Mouse (Mus musculus): ENCODE results near the gene Syk. TPM values are rescaled to one million over a fixed set of nuclear protein-coding genes. Genes with fewer than 3 reads are reported as not detected.

Syk gene
- polyA plus RNA-seq, 1 experiment from 2014 or later: 3.7 TPM

DNA sequence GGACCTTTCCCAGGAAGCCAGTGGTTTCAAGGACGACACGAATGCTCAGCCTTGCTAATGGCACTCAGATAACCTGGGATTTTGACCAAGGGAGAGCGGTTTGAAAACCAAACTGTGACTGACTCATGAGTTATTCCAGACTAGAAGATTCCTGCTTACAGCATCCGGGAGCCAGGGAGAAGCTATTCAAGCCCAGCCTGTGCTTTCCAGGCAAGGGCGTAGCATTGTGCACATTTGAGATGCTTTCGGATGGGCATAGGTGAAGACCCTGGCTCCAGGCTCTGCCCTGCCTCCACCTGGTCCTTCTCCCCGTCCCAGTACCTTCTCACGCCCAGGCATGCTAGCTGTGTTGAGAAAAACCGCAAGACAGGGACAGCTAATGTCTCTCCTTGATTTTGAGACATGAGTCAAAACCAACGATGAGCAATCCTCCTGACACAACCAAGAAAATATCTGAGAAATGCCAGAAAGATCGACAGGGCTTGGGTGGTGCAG, 76.2 kb downstream of the Syk start:
- Histone ChIP-seq H3K4me3 (no peak overlapping the region), H3K36me3 (no peaks in the 10 kb centered on the region), H3K4me2 (no peak overlapping the region), H3K4me1 (no peaks in the 10 kb centered on the region), H3K9ac (no peak overlapping the region), H3K27ac (no peak overlapping the region), H3K27me3 (peaks cover 6% of the 10 kb centered on the region), H3K9me3 (no peaks in the 10 kb centered on the region)
- no peak for ATAC-seq (ENCODE audit: insufficient number of reproducible peaks, insufficient read depth, low FRiP score, low TSS enrichment, low read depth)
- WGBS: 77% methylated on average over 11 of the region's 11 CpGs

GRCm38 (mm10) chr13:52669889-52670288, 86.9 kb downstream of the Syk start:
- ATAC-seq (ENCODE audit: insufficient number of reproducible peaks, insufficient read depth, low FRiP score, low TSS enrichment, low read depth): no peak
- no peaks in the 10 kb centered on the region for H3K9me3 ChIP-seq

GRCm38 (mm10) chr13:52673272-52673671, 90.3 kb downstream of the Syk start:
- no peak for ATAC-seq (ENCODE audit: insufficient number of reproducible peaks, insufficient read depth, low FRiP score, low TSS enrichment, low read depth)
- 43% methylated on average over 4 of the region's 4 CpGs for WGBS

More at GRCm38 (mm10) chr13:52669889-52670288, 86.9 kb downstream of the Syk start:
- no peak overlapping the region for H3K4me2 ChIP-seq
- peaks cover 11% of the 10 kb centered on the region; the same call in 1 of the 2 replicates for H3K4me1 ChIP-seq
- no peaks in the 10 kb centered on the region for H3K36me3 ChIP-seq
- 63% methylated on average over 3 of the region's 3 CpGs for WGBS
- no peaks in the 10 kb centered on the region for H3K27me3 ChIP-seq
- no peak overlapping the region for H3K4me3 ChIP-seq
- H3K9ac ChIP-seq: no peak overlapping the region
- H3K27ac ChIP-seq: no peak overlapping the region

DNA sequence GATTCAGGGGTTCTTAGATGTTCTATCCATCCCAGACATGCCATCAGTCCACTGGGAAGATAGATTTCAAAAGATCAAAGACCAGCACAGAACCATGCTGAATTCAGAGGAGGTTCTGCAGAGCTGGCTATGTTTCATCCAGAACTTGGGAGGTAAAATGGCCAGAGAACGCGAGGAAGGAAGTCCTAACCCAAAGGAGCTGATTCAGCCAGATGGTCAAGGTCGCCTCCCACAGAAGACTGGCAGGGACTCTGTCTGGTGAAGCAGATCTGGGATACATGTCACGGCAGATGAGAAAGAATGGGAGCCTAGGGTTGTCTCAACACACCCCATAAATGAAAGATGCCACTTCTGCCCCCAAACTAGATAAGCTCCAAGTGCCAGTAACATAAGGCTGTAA, 90.9 kb downstream of the Syk start:
- no peak overlapping the region for H3K9ac ChIP-seq
- 55% methylated on average over 4 of the region's 4 CpGs for WGBS
- H3K4me3 ChIP-seq: no peak overlapping the region
- H3K9me3 ChIP-seq: no peaks in the 10 kb centered on the region
- H3K36me3 ChIP-seq: no peaks in the 10 kb centered on the region
- no peak overlapping the region for H3K27ac ChIP-seq
- ATAC-seq (ENCODE audit: insufficient number of reproducible peaks, insufficient read depth, low FRiP score, low TSS enrichment, low read depth): no peak
- no peaks in the 10 kb centered on the region for H3K27me3 ChIP-seq
- H3K4me2 ChIP-seq: no peak overlapping the region
- H3K4me1 ChIP-seq: peaks cover 17% of the 10 kb centered on the region; the same call in 1 of the 2 replicates

More at GRCm38 (mm10) chr13:52673272-52673671, 90.3 kb downstream of the Syk start:
- Histone ChIP-seq H3K27ac (no peak overlapping the region), H3K9ac (no peak overlapping the region), H3K4me2 (no peak overlapping the region), H3K4me1 (peaks cover 17% of the 10 kb centered on the region; the same call in 1 of the 2 replicates), H3K4me3 (no peak overlapping the region), H3K27me3 (no peaks in the 10 kb centered on the region), H3K9me3 (no peaks in the 10 kb centered on the region), H3K36me3 (no peaks in the 10 kb centered on the region)

DNA sequence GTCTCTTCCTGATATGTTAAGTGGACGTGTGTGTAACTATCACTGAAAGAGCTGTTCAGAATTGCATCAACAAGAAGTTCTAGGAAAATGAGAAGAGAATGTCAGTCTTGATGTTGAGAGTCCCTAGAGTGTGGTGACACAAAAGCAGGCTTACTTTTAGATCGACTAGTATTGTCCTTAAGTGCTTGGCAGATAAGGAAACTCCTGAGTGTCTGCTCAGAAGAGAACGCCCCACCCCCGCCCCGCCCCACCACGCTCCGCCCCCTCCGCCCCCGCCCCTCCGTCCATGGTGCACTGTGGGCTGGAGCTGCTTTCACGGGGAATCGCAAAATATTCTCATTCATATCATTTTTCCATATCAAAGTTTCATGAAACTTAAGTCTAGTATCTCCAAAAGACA, 91.9 kb downstream of the Syk start:
- ATAC-seq (ENCODE audit: insufficient number of reproducible peaks, insufficient read depth, low FRiP score, low TSS enrichment, low read depth): no peak
- 51% methylated on average over 12 of the region's 12 CpGs for WGBS

DNA sequence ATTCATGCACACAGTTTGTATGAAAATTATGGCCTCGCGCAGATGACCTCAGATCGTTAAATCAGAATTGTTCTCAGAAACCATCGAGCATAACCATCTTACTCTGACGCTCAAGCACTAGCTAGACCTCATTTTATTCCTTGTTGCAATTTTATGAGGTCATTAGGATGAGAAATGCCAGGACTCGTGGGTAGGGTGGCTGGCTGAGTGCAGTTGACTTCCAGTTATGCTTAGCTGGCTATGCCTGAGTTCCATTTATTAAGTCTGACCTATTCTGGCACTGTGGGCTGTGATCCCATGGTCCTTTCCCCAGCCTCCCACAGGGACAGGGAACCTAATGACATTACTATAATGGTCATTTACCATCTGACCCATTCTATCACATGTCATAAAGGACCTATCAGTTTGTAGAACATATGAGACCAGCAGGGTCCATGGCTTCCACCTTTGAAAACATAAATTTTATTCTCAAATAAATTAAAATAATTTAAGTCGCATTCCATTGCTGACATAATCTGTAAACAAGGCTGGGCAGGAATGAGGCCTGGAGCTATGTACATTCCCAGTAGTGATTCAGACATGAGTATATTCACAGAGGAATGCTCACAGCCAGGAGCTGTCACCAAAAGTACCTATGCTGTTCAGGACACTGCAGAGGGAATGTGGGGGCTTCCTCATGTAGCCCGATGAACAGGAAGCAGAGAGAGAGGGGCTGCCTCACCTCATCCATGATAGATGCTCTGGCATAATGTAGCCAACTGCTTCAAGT, 92.7 kb downstream of the Syk start:
- no peak for ATAC-seq (ENCODE audit: insufficient number of reproducible peaks, insufficient read depth, low FRiP score, low TSS enrichment, low read depth)
- Histone ChIP-seq H3K36me3 (no peaks in the 10 kb centered on the region), H3K4me3 (no peak overlapping the region), H3K27ac (no peak overlapping the region), H3K27me3 (no peaks in the 10 kb centered on the region), H3K4me1 (peaks cover 23% of the 10 kb centered on the region), H3K9me3 (no peaks in the 10 kb centered on the region), H3K9ac (no peak overlapping the region), H3K4me2 (no peak overlapping the region)
- WGBS: 71% methylated on average over 8 of the region's 8 CpGs

More for the DNA sequence above, 91.9 kb downstream of the Syk start:
- Histone ChIP-seq H3K27ac (no peak overlapping the region), H3K4me2 (no peak overlapping the region), H3K9me3 (no peaks in the 10 kb centered on the region), H3K27me3 (no peaks in the 10 kb centered on the region), H3K4me3 (no peak overlapping the region), H3K4me1 (peaks cover 20% of the 10 kb centered on the region), H3K36me3 (no peaks in the 10 kb centered on the region), H3K9ac (no peak overlapping the region)

DNA sequence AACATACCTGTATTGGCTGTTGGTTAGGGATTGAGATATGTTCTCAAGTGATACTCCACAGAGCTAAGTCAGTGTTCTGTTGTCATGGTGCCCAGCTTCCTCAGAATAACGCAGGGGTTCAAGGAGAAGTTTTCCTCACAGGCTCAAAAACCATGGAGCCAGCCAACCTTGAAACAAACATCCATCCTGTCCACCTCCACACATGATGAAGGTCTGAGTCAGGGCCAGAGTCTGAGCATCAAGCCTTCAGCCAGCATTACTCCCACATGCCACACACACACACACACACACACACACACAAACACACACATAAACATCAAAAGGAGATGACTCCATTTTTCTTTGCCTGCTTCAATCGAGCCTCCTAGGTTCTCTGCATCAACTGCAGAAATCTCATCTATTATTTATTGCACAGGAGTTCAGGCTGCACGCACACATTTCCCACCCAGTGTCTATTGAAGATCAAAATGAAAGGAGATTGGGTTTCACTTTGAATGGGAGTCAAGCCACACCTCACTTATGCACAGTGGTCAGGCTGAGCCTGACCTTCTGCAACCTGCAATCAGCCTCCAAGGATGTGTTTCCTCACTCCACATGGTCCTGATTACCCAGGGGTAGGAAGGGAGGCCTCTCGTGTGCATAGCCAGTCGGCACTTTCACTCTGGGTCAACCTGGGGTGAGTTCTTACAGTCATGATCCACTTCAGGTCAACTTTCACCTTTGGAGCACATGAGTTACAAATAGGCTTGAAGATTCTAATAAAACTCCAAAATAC, 93.9 kb downstream of the Syk start:
- no peak overlapping the region for H3K9ac ChIP-seq
- H3K4me3 ChIP-seq: no peak overlapping the region
- no peak overlapping the region for H3K4me2 ChIP-seq
- no peak overlapping the region for H3K27ac ChIP-seq
- no peaks in the 10 kb centered on the region for H3K36me3 ChIP-seq
- H3K4me1 ChIP-seq: peaks cover 27% of the 10 kb centered on the region
- ATAC-seq (ENCODE audit: insufficient number of reproducible peaks, insufficient read depth, low FRiP score, low TSS enrichment, low read depth): no peak
- 32% methylated on average over 5 of the region's 5 CpGs for WGBS
- no peaks in the 10 kb centered on the region for H3K27me3 ChIP-seq
- H3K9me3 ChIP-seq: no peaks in the 10 kb centered on the region

DNA sequence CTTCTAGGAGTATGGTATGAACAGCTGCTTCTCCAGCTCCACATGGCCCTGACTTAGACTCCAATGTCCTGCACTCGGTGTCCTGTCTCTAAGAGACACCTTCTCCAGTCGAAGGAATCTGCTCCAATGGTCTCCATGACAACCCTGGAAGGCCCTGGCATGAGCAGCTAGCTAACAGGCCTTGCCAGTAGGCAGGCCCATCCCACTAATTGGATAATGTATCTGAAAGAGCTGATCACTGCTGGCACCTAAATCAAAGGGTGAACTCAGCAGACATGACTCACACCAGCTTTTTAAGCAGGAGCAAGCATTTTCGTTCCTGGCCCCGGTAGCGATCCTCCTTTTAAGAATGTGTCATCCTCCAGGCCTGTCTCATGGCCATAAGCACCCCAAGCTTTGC, 96.9 kb downstream of the Syk start:
- Histone ChIP-seq H3K4me3 (no peak overlapping the region), H3K4me2 (no peak overlapping the region), H3K36me3 (no peaks in the 10 kb centered on the region), H3K27me3 (no peaks in the 10 kb centered on the region), H3K9ac (no peak overlapping the region), H3K4me1 (peaks cover 16% of the 10 kb centered on the region; the same call in 1 of the 2 replicates), H3K9me3 (no peaks in the 10 kb centered on the region), H3K27ac (no peak overlapping the region)
- no peak for ATAC-seq (ENCODE audit: insufficient number of reproducible peaks, insufficient read depth, low FRiP score, low TSS enrichment, low read depth)
- WGBS: 64% methylated on average over 5 of the region's 5 CpGs

DNA sequence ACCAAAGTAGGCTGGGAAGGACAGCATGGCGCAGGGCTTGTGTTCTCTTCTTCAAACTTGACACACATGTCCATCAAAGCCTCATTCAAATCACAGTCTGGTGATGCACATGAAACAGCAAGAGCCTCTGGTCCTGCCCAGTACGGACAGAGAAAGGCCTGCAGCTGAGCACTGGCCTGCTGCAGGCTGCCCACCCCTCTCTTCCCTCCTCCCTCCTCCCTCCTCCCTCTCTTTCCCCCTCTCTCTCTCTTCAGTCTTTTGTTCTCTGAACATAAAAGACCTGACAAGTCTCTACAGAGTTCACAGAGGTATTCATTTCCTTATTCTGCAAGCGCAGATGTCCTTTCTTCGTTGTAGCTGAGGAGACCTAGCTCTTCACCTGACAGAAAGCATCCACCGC, 99.1 kb downstream of the Syk start:
- H3K27ac ChIP-seq: no peak overlapping the region
- no peak overlapping the region for H3K4me3 ChIP-seq
- no peaks in the 10 kb centered on the region for H3K36me3 ChIP-seq
- ATAC-seq (ENCODE audit: insufficient number of reproducible peaks, insufficient read depth, low FRiP score, low TSS enrichment, low read depth): no peak
- no peak overlapping the region for H3K9ac ChIP-seq
- H3K9me3 ChIP-seq: no peaks in the 10 kb centered on the region
- H3K27me3 ChIP-seq: no peaks in the 10 kb centered on the region
- WGBS: 66% methylated on average over 5 of the region's 5 CpGs
- H3K4me1 ChIP-seq: peaks cover 10% of the 10 kb centered on the region; the same call in 1 of the 2 replicates
- H3K4me2 ChIP-seq: no peak overlapping the region

DNA sequence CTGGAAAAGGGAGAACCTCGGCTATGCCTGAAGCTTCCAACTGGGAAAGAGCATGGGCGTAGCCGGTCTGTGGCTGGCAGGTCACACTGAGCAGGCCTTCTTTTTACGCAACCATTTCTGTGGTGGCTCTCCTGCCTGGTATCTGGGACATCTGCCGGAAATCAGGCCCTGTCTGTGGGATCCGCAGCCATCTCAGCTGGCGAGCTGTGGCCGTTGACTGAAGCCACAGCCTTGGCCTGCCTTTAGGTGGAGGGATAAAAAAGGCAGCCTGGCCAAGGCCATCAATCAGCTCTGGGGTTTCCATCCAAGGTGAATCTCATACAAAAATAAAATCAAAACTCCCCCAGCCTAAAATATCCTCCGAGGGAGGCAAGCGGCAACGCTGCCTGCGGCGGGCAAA, 107.5 kb downstream of the Syk start:
- Histone ChIP-seq H3K4me3 (no peak overlapping the region), H3K4me1 (no peaks in the 10 kb centered on the region), H3K9ac (no peak overlapping the region), H3K4me2 (no peak overlapping the region), H3K27me3 (no peaks in the 10 kb centered on the region), H3K9me3 (no peaks in the 10 kb centered on the region), H3K36me3 (no peaks in the 10 kb centered on the region), H3K27ac (no peak overlapping the region)
- 85% methylated on average over 13 of the region's 13 CpGs for WGBS
- no peak for ATAC-seq (ENCODE audit: insufficient number of reproducible peaks, insufficient read depth, low FRiP score, low TSS enrichment, low read depth)

- ATAC-seq (ENCODE audit: insufficient number of reproducible peaks, insufficient read depth, low FRiP score, low TSS enrichment, low read depth): no peak
- H3K4me2 ChIP-seq: no peak overlapping the region
- no peaks in the 10 kb centered on the region for H3K36me3 ChIP-seq
- no peaks in the 10 kb centered on the region for H3K9me3 ChIP-seq
- H3K9ac ChIP-seq: no peak overlapping the region
- WGBS: 87% methylated on average over 6 of the region's 6 CpGs
- no peak overlapping the region for H3K27ac ChIP-seq
- H3K27me3 ChIP-seq: no peaks in the 10 kb centered on the region
- no peak overlapping the region for H3K4me3 ChIP-seq
- no peaks in the 10 kb centered on the region for H3K4me1 ChIP-seq
Observed at GRCm38 (mm10) chr13:52692311-52692710, 109.3 kb downstream of the Syk start.

DNA sequence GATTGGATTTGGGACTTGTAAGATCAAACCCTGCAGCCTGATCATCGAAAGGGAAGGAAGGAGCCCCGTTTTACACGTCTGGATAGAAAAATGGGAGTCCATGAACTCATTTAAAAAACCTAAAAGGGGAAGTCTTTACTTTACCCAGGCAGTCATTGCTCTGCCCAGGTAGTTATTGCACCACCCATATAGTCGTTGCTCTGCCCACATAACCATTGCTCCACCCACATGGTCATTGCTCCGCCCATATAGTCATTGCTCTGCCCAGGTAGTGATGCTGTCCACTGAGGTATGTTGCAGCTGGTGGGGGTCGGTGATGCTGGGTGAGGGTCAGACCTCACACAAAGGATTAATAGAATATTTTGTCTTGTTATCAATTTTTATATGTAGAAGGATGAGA, 111.9 kb downstream of the Syk start:
- no peak overlapping the region for H3K4me2 ChIP-seq
- 82% methylated on average over 6 of the region's 6 CpGs for WGBS
- no peaks in the 10 kb centered on the region for H3K9me3 ChIP-seq
- no peak for ATAC-seq (ENCODE audit: insufficient number of reproducible peaks, insufficient read depth, low FRiP score, low TSS enrichment, low read depth)
- H3K4me3 ChIP-seq: no peak overlapping the region
- no peaks in the 10 kb centered on the region for H3K36me3 ChIP-seq
- H3K27ac ChIP-seq: no peak overlapping the region
- H3K4me1 ChIP-seq: no peaks in the 10 kb centered on the region
- H3K27me3 ChIP-seq: no peaks in the 10 kb centered on the region
- no peak overlapping the region for H3K9ac ChIP-seq

Data from embryonic facial prominence, embryonic 13.5 days (tissue).